Mouse (Mus musculus) forebrain, embryonic 11.5 days (tissue): ENCODE data around the gene Cx3cl1. TPM values are rescaled to one million over a fixed set of nuclear protein-coding genes. Genes with fewer than 3 reads are reported as not detected.

Experiments used
- ATAC-seq: fragments of 200-750 bp; cut with Nextera tagmentation; replicated peaks from 2 replicates; pipeline ENCODE4 v1.8.0; 2017; ENCODE audit warnings: moderate TSS enrichment; ENCODE audit not compliant: low FRiP score
- DNase-seq: peaks from one replicate; pipeline ENCODE4 v3.0.0-alpha.2; 2017; ENCODE audit warnings: low spot score
- H3K27ac ChIP-seq: fragments of 300-500 bp; sonication (generic); 2 replicates; pipeline ENCODE4 v1.5.1; 2014; ENCODE audit warnings: low read depth, low read length
- H3K27me3 ChIP-seq: fragments of 300-500 bp; sonication (generic); 2 replicates; pipeline ENCODE4 v1.6.1; 2014; ENCODE audit warnings: mild to moderate bottlenecking, low read length, mixed read lengths; ENCODE audit not compliant: control insufficient read depth, insufficient read depth
- H3K36me3 ChIP-seq: fragments of 300-500 bp; sonication (generic); 2 replicates; pipeline ENCODE4 v1.6.1; 2014; ENCODE audit warnings: mild to moderate bottlenecking, low read length, moderate library complexity, mixed read lengths; ENCODE audit not compliant: control insufficient read depth, insufficient read depth
- H3K4me1 ChIP-seq: fragments of 300-500 bp; sonication (generic); replicated peaks from 2 replicates; pipeline ENCODE4 v1.6.1; 2014; ENCODE audit warnings: low read length, mixed read lengths; ENCODE audit not compliant: control insufficient read depth, insufficient read depth
- H3K4me2 ChIP-seq: fragments of 300-500 bp; sonication (generic); 2 replicates; pipeline ENCODE4 v1.6.1; 2014; ENCODE audit warnings: low read depth, mild to moderate bottlenecking, low read length, moderate library complexity, mixed read lengths; ENCODE audit not compliant: severe bottlenecking
- H3K4me3 ChIP-seq: fragments of 300-500 bp; sonication (generic); 2 replicates; pipeline ENCODE4 v1.5.1; 2014; ENCODE audit warnings: low read depth, low read length
- H3K9ac ChIP-seq: fragments of 300-500 bp; sonication (generic); 2 replicates; pipeline ENCODE4 v1.6.1; 2014; ENCODE audit warnings: low read length
- H3K9me3 ChIP-seq: fragments of 300-500 bp; sonication (generic); 2 replicates; pipeline ENCODE4 v1.6.1; 2016; ENCODE audit warnings: low read length, mixed read lengths; ENCODE audit not compliant: control insufficient read depth
- WGBS: fragments of 180-500 bp; shearing (Covaris S2); extraction: QIAGEN DNeasy Blood & Tissue Kit; methylation state at CpG from one replicate; pipeline ENCODE4 v1.1.7; 2014; 5-methylcytosine and 5-hydroxymethylcytosine counted together
- polyA plus RNA-seq: library from polyadenylated mRNA; unstranded; fragments of >200 nt; fragmentation: Nextera tagmentation; extraction: Ambion mirVana; gene quantifications from 2 replicates; pipeline ENCODE4 v1.2.1, GENCODE M21; 2014

Gene Cx3cl1
- polyA plus RNA-seq, 1 experiment from 2014 or later, result 9.4 TPM

GRCm38 (mm10) chr8:94785995-94786595 lies 14.3 kb downstream of the Cx3cl1 start:
- Histone ChIP-seq H3K4me1 (0 out of 2 replicates have a peak, but pooled peaks cover 2% of the 10 kb centered on the region), H3K9me3 (no peaks in the 10 kb centered on the region), H3K4me2 (no peak overlapping the region), H3K27me3 (no peaks in the 10 kb centered on the region), H3K36me3 (no peaks in the 10 kb centered on the region), H3K4me3 (no peak overlapping the region), H3K9ac (no peak overlapping the region), H3K27ac (no peak overlapping the region)
- ATAC-seq (no peak), DNase-seq (no peak)
- WGBS, result 79% methylated on average over 6 of the region's 6 CpGs

DNA sequence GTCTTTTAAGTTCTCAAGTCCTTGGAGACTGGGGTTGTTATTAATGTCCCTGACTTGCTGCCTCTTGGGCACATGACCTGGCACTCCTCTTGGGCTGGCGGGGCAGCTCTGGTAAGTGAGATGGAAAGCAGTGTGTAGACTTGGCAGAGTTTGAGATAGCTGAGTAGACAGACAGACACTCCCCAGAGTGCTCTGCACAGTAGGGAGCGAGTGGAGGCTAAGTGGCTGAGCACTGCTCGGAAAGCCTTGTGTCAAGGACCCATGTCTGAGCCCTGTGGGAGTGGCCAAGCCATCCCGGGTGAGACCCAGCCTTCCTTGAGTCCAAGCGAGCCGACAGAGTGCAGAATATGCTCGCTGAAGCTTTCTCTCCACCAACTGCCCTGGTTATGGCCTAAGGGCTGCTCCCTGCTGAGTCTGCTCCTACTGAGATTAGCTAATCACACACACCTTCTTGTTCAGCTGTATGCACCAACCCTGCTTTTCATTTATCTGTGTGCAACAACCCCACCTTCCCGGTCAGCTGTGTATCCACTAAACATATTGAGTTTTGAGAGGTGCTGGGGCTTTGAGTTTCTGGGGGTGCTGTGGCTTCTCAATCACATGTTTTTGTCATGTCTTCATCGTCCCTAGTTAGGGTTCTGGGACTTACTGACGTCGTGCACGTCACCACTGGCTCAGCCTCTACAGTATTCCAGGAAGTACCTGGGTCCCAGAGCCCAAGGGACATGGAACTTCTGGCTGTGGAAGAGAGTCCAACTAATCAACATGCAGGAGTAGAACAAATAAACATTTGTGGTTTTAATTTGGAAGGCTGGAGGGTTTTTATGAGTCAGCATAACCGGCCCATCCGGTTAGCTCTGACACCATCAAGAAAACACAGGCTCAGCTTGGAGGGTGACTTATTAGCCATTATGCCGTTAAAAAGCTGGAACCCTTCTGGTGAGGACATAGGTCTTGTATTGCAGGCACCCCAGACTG lies 16.0 kb downstream of the Cx3cl1 start:
- no peaks in the 10 kb centered on the region for H3K4me1 ChIP-seq
- no peak for DNase-seq
- H3K27me3 ChIP-seq, result no peaks in the 10 kb centered on the region
- H3K9me3 ChIP-seq, result no peaks in the 10 kb centered on the region
- H3K9ac ChIP-seq, result no peak overlapping the region
- WGBS, result 69% methylated on average over 15 of the region's 15 CpGs
- H3K4me2 ChIP-seq, result no peak overlapping the region
- H3K36me3 ChIP-seq, result no peaks in the 10 kb centered on the region
- ATAC-seq, result no peak
- no peak overlapping the region for H3K27ac ChIP-seq
- H3K4me3 ChIP-seq, result no peak overlapping the region

DNA sequence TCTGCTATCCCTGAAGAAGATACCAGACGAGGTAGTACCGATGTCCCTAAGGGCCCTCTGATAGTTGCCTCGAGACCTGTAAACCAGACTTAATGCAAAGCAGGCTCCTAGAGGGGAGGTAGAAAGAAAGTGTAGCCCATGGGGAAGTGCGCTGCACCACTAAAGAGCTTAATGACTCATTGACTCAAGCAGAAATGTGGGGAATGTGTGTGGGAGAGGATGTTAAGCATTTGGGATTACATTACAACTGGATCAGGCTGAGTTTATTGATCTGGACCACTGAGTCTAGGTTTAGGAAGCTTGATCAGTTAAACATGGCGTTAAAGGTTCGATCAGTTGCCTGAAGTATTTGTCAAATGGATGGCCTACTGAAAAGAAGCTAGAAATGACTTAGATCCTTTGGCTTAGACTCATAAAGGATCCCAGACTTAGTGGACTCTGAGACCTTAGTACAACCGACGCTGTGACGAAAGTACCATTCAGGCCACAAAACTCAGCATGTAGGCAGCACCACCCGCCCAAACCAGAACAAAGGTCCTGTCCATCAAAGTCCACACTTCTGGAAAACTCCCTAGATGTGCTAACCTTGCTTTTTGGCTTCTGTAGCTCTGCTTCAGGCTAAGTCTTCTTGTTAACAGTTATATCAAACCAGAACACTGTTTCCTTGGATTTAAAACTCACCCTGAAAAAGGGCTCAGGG lies 17.6 kb downstream of the Cx3cl1 start:
- no peak for ATAC-seq
- Histone ChIP-seq H3K9me3 (no peaks in the 10 kb centered on the region), H3K4me2 (no peak overlapping the region), H3K27ac (no peak overlapping the region), H3K36me3 (no peaks in the 10 kb centered on the region), H3K4me3 (no peak overlapping the region), H3K4me1 (no peaks in the 10 kb centered on the region), H3K9ac (no peak overlapping the region), H3K27me3 (no peaks in the 10 kb centered on the region)
- WGBS, result 45% methylated on average over 10 of the region's 10 CpGs
- no peak for DNase-seq

DNA sequence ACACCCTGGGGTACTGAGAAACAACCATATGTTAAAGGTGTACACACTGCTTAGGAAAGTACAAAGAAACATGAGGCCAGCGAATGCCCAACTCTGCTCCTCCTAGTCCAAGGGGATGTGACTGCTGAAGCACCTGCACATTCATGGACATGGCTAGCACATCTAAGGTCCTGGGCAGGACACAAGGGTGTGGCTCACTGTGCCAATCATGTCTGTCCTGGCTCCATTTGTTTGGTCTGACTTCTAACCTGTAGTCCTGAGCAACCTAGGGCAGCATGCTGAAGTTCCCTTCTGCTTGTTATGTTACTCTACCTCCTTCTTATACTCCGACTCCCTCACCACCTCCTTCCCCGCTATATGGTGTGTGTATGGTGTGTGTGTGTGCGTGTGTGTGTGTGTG lies 22.6 kb downstream of the Cx3cl1 start:
- H3K36me3 ChIP-seq, result no peaks in the 10 kb centered on the region
- no peak for ATAC-seq
- WGBS, result 91% methylated on average over 4 of the region's 4 CpGs

GRCm38 (mm10) chr8:94794782-94795181 lies 23.0 kb downstream of the Cx3cl1 start:
- no peak overlapping the region for H3K4me3 ChIP-seq
- WGBS, result 92% methylated on average over 2 of the region's 2 CpGs
- H3K36me3 ChIP-seq, result no peaks in the 10 kb centered on the region
- H3K27me3 ChIP-seq, result no peaks in the 10 kb centered on the region
- no peaks in the 10 kb centered on the region for H3K4me1 ChIP-seq
- H3K27ac ChIP-seq, result no peak overlapping the region
- H3K9ac ChIP-seq, result no peak overlapping the region
- DNase-seq (no peak), ATAC-seq (no peak)
- no peak overlapping the region for H3K4me2 ChIP-seq
- no peaks in the 10 kb centered on the region for H3K9me3 ChIP-seq

More for the DNA sequence above, 22.6 kb downstream of the Cx3cl1 start:
- no peak overlapping the region for H3K4me3 ChIP-seq
- no peaks in the 10 kb centered on the region for H3K4me1 ChIP-seq
- DNase-seq, result no peak
- no peak overlapping the region for H3K4me2 ChIP-seq
- no peaks in the 10 kb centered on the region for H3K27me3 ChIP-seq
- H3K27ac ChIP-seq, result no peak overlapping the region
- no peaks in the 10 kb centered on the region for H3K9me3 ChIP-seq
- no peak overlapping the region for H3K9ac ChIP-seq

DNA sequence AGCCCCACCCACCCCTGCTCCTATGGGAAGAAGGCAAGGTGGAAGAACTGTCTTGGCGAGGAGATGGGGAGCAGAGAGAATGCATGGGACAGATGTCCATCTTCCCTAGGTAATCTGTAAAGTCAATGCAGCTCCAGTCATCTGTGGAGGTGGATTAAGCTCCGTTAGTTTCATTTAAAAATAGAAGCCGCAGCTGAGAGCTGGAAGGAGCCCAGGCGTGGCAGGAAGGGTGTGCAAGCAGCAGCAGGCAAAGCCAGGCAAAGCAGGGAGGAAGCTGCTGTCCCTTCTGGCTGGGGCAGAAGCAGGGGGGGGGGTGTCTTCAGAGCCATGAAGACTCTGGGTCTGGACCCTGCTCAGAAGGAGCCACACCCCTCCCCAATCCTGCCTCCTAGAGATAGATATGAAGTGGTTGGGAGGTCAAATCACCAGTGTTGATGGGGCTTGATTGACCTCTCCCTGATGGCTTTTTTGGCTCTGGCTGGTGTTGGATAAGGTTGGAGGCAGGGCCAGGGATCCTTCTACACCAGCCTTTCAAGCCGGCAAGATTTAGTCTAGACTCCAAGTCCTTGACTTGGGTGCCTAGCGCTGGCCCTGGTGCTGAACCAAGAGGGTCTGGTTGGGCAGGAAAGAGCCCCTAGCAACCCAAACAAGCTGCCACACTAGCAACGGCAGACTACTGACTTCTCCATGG lies 28.6 kb downstream of the Cx3cl1 start:
- H3K4me3 ChIP-seq, result no peak overlapping the region
- H3K27ac ChIP-seq, result no peak overlapping the region
- DNase-seq (no peak), ATAC-seq (no peak)
- no peaks in the 10 kb centered on the region for H3K36me3 ChIP-seq
- 67% methylated on average over 7 of the region's 7 CpGs for WGBS
- no peak overlapping the region for H3K9ac ChIP-seq
- no peaks in the 10 kb centered on the region for H3K27me3 ChIP-seq
- H3K4me2 ChIP-seq, result no peak overlapping the region
- H3K4me1 ChIP-seq, result no peaks in the 10 kb centered on the region
- no peaks in the 10 kb centered on the region for H3K9me3 ChIP-seq

DNA sequence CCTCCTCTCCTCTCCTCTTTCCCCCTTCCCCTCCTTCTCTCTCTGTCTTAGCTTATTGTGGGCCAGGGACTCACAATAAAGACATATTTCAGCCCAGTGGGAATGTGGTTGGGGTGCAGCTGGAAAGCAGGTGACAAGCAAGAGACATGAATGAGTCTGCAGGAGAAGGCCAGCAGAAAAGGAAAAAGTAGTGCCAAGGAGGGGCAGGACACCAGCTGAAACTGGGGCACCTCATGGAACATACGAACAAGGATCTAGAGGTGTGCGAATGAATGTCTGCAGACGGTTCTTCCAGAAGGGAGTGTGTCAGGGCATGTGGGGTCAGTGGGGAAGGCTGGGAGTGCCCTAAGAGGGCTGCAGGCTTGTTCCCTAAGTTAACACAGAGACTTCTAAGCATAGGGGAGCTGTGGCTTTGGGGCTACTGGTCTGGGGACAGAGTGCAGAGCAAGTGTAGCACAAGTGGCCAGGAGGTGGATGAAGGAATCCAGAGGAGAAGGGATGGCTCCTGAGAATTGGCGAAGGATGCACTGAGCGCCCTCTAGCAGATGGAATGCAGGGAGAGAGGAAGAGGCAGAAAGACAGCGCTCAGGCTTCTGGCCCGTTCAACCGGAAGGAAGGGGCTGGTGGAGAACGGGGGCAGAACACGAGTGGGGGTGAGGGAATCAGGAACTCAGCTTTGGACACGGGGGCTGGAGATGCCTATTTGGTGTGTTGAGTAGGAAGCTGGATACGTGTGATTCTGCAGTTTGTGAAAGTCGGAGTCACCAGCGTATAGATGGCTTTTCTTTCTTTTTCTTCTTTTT lies 29.7 kb downstream of the Cx3cl1 start:
- H3K4me2 ChIP-seq, result no peak overlapping the region
- H3K9ac ChIP-seq, result peak overlapping the region; percentile 37; the same call in 1 of the 2 replicates
- no peaks in the 10 kb centered on the region for H3K36me3 ChIP-seq
- ATAC-seq, result no peak
- DNase-seq, result no peak
- H3K4me1 ChIP-seq, result no peaks in the 10 kb centered on the region
- H3K9me3 ChIP-seq, result no peaks in the 10 kb centered on the region
- 41% methylated on average over 14 of the region's 14 CpGs for WGBS
- H3K27me3 ChIP-seq, result no peaks in the 10 kb centered on the region
- no peak overlapping the region for H3K27ac ChIP-seq
- no peak overlapping the region for H3K4me3 ChIP-seq
